Mouse (Mus musculus) liver, embryonic 11.5 days (tissue): ENCODE data around the gene Mcfd2. TPM values are rescaled to one million over a fixed set of nuclear protein-coding genes. Genes with fewer than 3 reads are reported as not detected.
A peak's percentile ranks its signal among the peaks of the same experiment; 100 is the strongest.

Experiments used
- ATAC-seq: fragments of 200-750 bp; cut with Nextera tagmentation; replicated peaks from 2 replicates; pipeline ENCODE4 v1.8.0; 2017; ENCODE audit warnings: moderate number of reproducible peaks, mild to moderate bottlenecking, moderate TSS enrichment, moderate library complexity; ENCODE audit not compliant: low FRiP score
- DNase-seq: peaks from one replicate; pipeline ENCODE4 v3.0.0-alpha.2; 2017; ENCODE audit warnings: low spot score
- H3K27ac ChIP-seq: fragments of 300-500 bp; sonication (generic); 2 replicates; pipeline ENCODE4 v1.5.1; 2014; ENCODE audit warnings: mild to moderate bottlenecking, low read depth, low read length, control low read depth
- H3K27me3 ChIP-seq: fragments of 300-500 bp; sonication (generic); replicated peaks from 2 replicates; pipeline ENCODE4 v1.6.1; 2014; ENCODE audit warnings: low read length, mixed read lengths; ENCODE audit not compliant: control insufficient read depth, insufficient read depth
- H3K36me3 ChIP-seq: fragments of 300-500 bp; sonication (generic); 2 replicates; pipeline ENCODE4 v1.6.1; 2014; ENCODE audit warnings: mild to moderate bottlenecking, low read length, moderate library complexity, mixed read lengths; ENCODE audit not compliant: control insufficient read depth, insufficient read depth
- H3K4me1 ChIP-seq: fragments of 300-500 bp; sonication (generic); replicated peaks from 2 replicates; pipeline ENCODE4 v1.6.1; 2014; ENCODE audit warnings: low read length, mixed read lengths; ENCODE audit not compliant: control insufficient read depth, insufficient read depth
- H3K4me2 ChIP-seq: fragments of 300-500 bp; sonication (generic); 2 replicates; pipeline ENCODE4 v1.6.1; 2014; ENCODE audit warnings: mild to moderate bottlenecking, control low read depth, moderate library complexity
- H3K4me3 ChIP-seq: fragments of 300-500 bp; sonication (generic); 2 replicates; pipeline ENCODE4 v1.5.1; 2014; ENCODE audit warnings: low read depth, low read length, control low read depth
- H3K9ac ChIP-seq: fragments of 300-500 bp; sonication (generic); 2 replicates; pipeline ENCODE4 v1.6.1; 2014; ENCODE audit warnings: low read depth, low read length, control low read depth
- H3K9me3 ChIP-seq: fragments of 300-500 bp; sonication (generic); 2 replicates; pipeline ENCODE4 v1.6.1; 2016; ENCODE audit warnings: low read length, inconsistent platforms, mixed read lengths; ENCODE audit not compliant: control insufficient read depth
- WGBS: fragments of 180-500 bp; shearing (Covaris S2); extraction: QIAGEN DNeasy Blood & Tissue Kit; methylation state at CpG from one replicate; pipeline ENCODE4 v1.1.7; 2014; 5-methylcytosine and 5-hydroxymethylcytosine counted together
- polyA plus RNA-seq: library from polyadenylated mRNA; unstranded; fragments of >200 nt; fragmentation: Nextera tagmentation; extraction: Ambion mirVana; gene quantifications from 2 replicates; pipeline ENCODE4 v1.2.1, GENCODE M21; 2014

The Mcfd2 gene
- polyA plus RNA-seq, 1 experiment from 2014 or later: 71.9 TPM

DNA sequence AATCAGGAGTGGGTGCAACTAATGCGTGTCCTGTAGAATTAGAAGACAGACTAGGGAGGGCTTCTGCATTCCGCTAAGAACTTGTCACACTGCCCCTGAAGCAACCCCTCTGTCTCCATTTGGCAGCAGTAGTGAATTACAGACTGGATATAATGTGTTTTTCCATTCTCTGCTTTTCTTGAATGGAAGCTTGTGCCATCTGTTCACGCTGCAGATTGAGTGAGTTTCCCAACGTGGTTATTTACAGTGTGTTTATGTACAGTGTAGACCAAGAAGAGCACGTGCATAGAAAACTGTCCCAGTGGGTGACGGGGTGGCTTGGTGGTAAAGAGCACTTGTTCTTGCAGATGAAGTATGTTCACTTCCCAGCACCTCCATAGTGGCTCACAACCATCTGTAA is 3.7 kb upstream of the Mcfd2 start:
- WGBS: 71% methylated on average over 6 of the region's 6 CpGs
- no peak overlapping the region for H3K4me3 ChIP-seq
- no peak overlapping the region for H3K9ac ChIP-seq
- H3K36me3 ChIP-seq: no peaks in the 10 kb centered on the region
- H3K27ac ChIP-seq: no peak overlapping the region
- no peaks in the 10 kb centered on the region; the same call in 1 of the 2 replicates for H3K27me3 ChIP-seq
- ATAC-seq (no peak), DNase-seq (no peak)
- no peaks in the 10 kb centered on the region for H3K9me3 ChIP-seq
- H3K4me2 ChIP-seq: no peak overlapping the region
- H3K4me1 ChIP-seq: peaks cover 8% of the 10 kb centered on the region

DNA sequence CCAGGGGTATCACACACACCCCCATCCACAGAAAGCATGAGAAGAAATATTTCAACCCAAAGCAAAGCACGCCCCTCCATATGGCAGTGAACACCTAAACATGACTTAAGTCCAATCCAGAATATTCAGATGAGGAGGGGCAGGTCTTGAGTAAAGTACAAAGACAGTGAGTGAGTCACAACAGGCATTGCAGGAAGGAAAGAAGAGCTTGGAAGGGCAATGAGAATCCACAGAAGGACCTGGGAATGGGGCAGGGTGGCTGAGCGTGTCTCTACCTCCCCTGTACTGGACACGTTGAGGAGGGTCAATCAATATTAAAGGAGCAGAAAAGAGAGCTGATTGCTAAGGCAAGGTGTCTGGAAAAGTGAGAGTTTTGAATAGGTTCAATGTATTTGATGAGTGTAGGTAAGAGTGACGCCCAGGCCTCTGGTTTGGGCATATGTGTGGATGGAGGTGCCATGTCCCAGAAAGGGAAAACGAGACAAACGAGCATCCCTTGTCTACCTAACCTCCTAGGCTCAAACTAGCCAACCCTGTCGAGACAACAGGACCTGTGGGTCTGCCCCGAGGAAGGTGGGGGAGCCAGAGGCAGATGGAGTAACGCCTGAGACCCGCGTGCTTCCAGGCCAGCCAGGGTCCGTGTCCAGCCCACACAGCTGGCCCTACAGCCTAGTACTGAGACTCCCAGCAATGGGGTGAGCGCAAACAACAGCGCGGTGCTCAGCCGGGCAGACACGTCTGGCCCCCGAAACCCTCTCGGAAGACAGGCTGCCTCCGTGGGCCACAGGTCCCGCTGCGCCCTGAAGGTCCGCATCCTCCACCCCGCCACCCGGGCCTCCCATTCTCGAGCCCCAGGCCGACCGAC is 576 bp downstream of the Mcfd2 start:
- Histone ChIP-seq H3K4me2 (peak overlapping the region; percentile 93), H3K9ac (peak overlapping the region; percentile 88), H3K36me3 (peaks cover 17% of the 10 kb centered on the region), H3K9me3 (no peaks in the 10 kb centered on the region), H3K4me3 (peak overlapping the region; percentile 73), H3K27ac (peak overlapping the region; percentile 45), H3K27me3 (no peaks in the 10 kb centered on the region; the same call in 1 of the 2 replicates), H3K4me1 (peaks cover 13% of the 10 kb centered on the region)
- 6% methylated on average over 28 of the region's 28 CpGs for WGBS
- peak; percentile 41 for DNase-seq
- ATAC-seq: peak; percentile 72

DNA sequence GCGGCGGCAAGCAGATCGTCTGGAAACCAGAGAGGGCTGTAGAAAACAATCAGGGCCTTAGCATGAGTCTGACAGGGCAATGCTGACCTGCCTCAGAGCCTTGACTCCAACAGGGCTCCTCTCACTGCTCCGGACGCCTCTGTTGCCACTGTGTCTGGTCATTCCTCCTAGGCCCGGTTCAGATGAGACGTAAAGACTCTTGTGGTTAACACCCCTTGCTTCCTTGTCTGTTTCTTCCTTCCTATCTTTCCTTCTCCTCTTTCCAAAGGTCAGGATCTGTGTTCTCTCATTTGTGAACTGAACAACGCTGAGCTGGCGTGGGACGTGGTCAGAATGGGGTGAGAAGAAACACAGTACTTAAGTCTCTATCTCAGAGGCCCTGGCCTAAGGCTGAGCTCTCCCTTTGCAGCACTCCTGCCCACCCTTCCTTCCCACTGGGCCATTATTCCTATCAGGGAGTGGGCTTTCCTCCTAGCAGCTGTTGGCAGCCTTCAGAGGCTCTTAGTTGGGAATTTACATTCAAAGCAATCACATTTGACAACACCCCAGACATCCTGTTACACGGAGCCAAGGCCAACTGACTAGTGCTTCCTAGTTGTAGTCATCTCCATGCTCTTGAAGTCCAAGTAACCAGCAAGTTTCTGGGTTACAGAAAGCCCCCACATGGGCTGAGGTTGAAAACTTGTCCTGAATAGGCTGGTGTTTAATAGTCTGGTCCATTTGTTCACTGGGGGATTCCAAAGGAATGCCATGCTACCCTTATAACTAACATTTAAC is 1.5 kb downstream of the Mcfd2 start:
- Histone ChIP-seq H3K9me3 (no peaks in the 10 kb centered on the region), H3K4me1 (peaks cover 13% of the 10 kb centered on the region), H3K4me3 (peak overlapping the region; percentile 73), H3K4me2 (peak overlapping the region; percentile 93), H3K9ac (peak overlapping the region; percentile 88; the same call in 1 of the 2 replicates), H3K36me3 (peaks cover 17% of the 10 kb centered on the region), H3K27ac (no peak overlapping the region; the same call in 1 of the 2 replicates), H3K27me3 (no peaks in the 10 kb centered on the region; the same call in 1 of the 2 replicates)
- no peak for DNase-seq
- ATAC-seq: no peak
- 80% methylated on average over 11 of the region's 11 CpGs for WGBS

DNA sequence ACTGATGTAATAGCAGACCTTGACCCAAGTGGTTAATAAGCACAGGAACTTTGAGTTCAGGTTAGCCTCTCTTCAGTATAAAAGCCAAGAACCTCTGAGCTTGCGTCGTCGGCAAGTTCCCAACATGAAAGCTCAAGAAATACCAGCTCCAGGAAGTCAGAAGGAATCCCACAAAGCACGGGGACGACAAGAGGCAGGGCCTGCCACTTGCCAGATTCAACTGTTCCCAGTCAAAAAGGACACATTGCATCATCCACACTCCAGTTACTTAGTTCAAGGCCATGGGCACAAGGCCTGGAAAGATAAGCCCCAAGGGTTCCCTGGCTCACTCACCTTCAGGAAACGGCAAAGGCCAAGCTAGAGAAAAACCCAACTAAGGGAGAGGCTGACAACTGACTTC is 2.3 kb downstream of the Mcfd2 start:
- ATAC-seq (no peak), DNase-seq (no peak)
- H3K4me3 ChIP-seq: no peak overlapping the region
- no peak overlapping the region for H3K27ac ChIP-seq
- H3K9ac ChIP-seq: no peak overlapping the region
- H3K4me1 ChIP-seq: peaks cover 13% of the 10 kb centered on the region
- WGBS: 70% methylated on average over 6 of the region's 6 CpGs
- peaks cover 17% of the 10 kb centered on the region for H3K36me3 ChIP-seq
- H3K27me3 ChIP-seq: no peaks in the 10 kb centered on the region
- peak overlapping the region; percentile 1; the same call in 1 of the 2 replicates for H3K4me2 ChIP-seq
- no peaks in the 10 kb centered on the region for H3K9me3 ChIP-seq

DNA sequence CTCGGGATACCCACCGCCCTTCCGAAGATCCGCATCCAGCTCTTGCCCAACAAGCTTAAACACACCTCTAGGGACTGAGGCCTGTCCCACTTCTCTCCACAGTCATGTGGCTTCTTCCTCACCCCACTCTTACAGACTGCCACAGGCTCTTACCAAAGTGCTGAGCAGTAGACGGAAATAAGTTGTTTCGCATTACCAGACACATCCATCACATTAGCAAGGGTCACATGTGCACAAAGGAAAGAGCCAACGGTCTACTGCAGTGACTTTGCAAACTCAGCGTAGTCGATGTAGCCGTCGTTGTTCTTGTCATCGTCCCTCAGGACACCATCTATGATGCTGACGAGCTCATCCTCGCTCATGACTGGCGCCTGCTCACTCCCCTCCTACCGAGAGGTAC is 10.1 kb downstream of the Mcfd2 start:
- H3K4me3 ChIP-seq: no peak overlapping the region
- H3K9ac ChIP-seq: no peak overlapping the region
- H3K27me3 ChIP-seq: no peaks in the 10 kb centered on the region
- H3K27ac ChIP-seq: no peak overlapping the region
- H3K36me3 ChIP-seq: peaks cover 32% of the 10 kb centered on the region
- H3K4me2 ChIP-seq: no peak overlapping the region
- H3K9me3 ChIP-seq: no peaks in the 10 kb centered on the region
- WGBS: 84% methylated on average over 16 of the region's 16 CpGs
- no peaks in the 10 kb centered on the region for H3K4me1 ChIP-seq
- no peak for ATAC-seq
- no peak for DNase-seq

DNA sequence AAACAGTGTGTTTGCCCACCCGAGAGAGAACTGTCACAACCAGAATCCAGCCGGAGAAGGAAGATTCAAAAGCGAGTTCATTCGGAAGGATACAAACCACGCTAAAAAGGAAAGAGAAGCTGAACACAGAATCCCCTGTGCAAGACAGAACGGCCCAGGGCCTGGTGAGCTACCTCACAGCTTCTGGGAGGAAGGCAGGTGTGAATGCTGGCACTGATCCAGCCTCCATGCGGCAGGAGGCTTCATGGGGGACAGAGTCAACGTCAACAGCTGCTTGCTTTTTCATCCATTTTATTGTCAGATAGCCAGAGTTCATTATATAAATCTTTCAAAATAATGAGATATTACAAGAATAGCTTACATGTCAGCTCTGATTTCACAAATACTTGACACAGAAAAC is 11.4 kb downstream of the Mcfd2 start:
- H3K4me1 ChIP-seq: no peaks in the 10 kb centered on the region
- no peak overlapping the region for H3K9ac ChIP-seq
- no peak for DNase-seq
- no peak overlapping the region for H3K4me2 ChIP-seq
- H3K9me3 ChIP-seq: no peaks in the 10 kb centered on the region
- ATAC-seq: no peak
- H3K27ac ChIP-seq: no peak overlapping the region
- no peaks in the 10 kb centered on the region for H3K27me3 ChIP-seq
- peaks cover 27% of the 10 kb centered on the region for H3K36me3 ChIP-seq
- WGBS: 86% methylated on average over 8 of the region's 8 CpGs
- H3K4me3 ChIP-seq: no peak overlapping the region

DNA sequence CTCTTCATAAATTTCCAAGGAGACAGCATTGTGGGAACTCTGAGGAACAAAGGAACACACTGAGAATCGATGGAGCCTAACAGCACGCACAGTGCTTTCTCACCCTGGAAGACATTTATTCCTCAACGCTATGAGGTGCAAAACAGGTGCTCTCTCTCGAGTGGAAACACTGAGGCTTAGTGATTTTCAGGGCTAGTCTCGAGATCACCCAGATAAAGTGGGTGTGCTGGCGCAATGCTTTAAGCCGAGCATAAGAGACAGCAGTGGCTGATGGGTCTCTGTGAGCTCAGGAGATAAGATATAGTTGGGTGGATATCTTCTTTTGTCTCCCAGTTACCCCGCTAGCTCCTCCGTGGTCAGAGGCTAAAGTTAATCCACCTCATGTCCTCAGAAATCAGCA is 19.6 kb downstream of the Mcfd2 start:
- H3K27me3 ChIP-seq: no peaks in the 10 kb centered on the region
- no peak overlapping the region for H3K4me3 ChIP-seq
- ATAC-seq: no peak
- H3K4me1 ChIP-seq: peaks cover 5% of the 10 kb centered on the region; the same call in 1 of the 2 replicates
- H3K36me3 ChIP-seq: no peaks in the 10 kb centered on the region
- WGBS: 50% methylated on average over 9 of the region's 9 CpGs
- H3K4me2 ChIP-seq: no peak overlapping the region
- DNase-seq: no peak
- no peaks in the 10 kb centered on the region for H3K9me3 ChIP-seq
- H3K9ac ChIP-seq: no peak overlapping the region
- peak overlapping the region; percentile 6; the same call in 1 of the 2 replicates for H3K27ac ChIP-seq

DNA sequence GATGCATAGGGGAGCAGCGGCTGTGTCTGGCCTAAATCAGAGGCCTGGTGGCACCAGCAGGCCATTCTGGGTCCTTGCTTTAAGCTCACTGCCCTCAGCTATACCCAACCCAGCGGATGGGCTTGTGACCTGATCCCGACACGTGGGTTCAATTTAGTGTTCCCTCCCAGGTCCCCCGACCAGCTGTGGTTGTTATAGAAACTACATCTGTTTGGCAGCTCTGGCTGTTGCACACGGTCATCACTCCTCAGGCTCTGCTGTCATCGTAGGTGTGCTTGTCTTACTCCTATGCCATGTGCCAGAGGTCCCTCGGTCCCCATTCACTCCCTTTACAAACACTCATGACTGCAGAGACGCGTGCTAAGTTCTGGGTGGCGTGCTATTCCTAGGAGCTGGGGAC is 27.9 kb downstream of the Mcfd2 start:
- Histone ChIP-seq H3K4me3 (no peak overlapping the region), H3K36me3 (no peaks in the 10 kb centered on the region), H3K9ac (no peak overlapping the region), H3K4me1 (no peaks in the 10 kb centered on the region; the same call in 1 of the 2 replicates), H3K4me2 (no peak overlapping the region), H3K9me3 (no peaks in the 10 kb centered on the region), H3K27ac (no peak overlapping the region), H3K27me3 (no peaks in the 10 kb centered on the region)
- DNase-seq (no peak), ATAC-seq (no peak)
- 81% methylated on average over 11 of the region's 11 CpGs for WGBS
